Mouse (Mus musculus) hindbrain, embryonic 15.5 days (tissue): ENCODE results near the gene Gdf9. TPM values are rescaled to one million over a fixed set of nuclear protein-coding genes. Genes with fewer than 3 reads are reported as not detected.

ENCODE experiments used
- ATAC-seq: fragments of 200-750 bp; cut with Nextera tagmentation; 2 replicates; pipeline ENCODE4 v1.8.0; 2017; ENCODE audit warnings: low read depth, moderate number of reproducible peaks, moderate TSS enrichment; ENCODE audit not compliant: low FRiP score
- H3K27ac ChIP-seq: fragments of 300-500 bp; sonication (generic); replicated peaks from 2 replicates; pipeline ENCODE4 v1.5.1; 2015; ENCODE audit warnings: mild to moderate bottlenecking, inconsistent platforms
- H3K27me3 ChIP-seq: fragments of 300-500 bp; sonication (generic); 2 replicates; pipeline ENCODE4 v1.6.1; 2015; ENCODE audit warnings: control low read depth, inconsistent platforms
- H3K36me3 ChIP-seq: fragments of 300-500 bp; sonication (generic); 2 replicates; pipeline ENCODE4 v1.6.1; 2015; ENCODE audit warnings: control low read depth, inconsistent platforms
- H3K4me1 ChIP-seq: fragments of 300-500 bp; sonication (generic); replicated peaks from 2 replicates; pipeline ENCODE4 v1.6.1; 2015; ENCODE audit warnings: control low read depth, inconsistent platforms
- H3K4me2 ChIP-seq: fragments of 300-500 bp; sonication (generic); 2 replicates; pipeline ENCODE4 v1.6.1; 2015; ENCODE audit warnings: moderate library complexity, mild to moderate bottlenecking, inconsistent platforms
- H3K4me3 ChIP-seq: fragments of 300-500 bp; sonication (generic); 2 replicates; pipeline ENCODE4 v1.5.1; 2015; ENCODE audit warnings: mild to moderate bottlenecking, inconsistent platforms
- H3K9ac ChIP-seq: fragments of 300-500 bp; sonication (generic); 2 replicates; pipeline ENCODE4 v1.6.1; 2015; ENCODE audit warnings: inconsistent platforms
- H3K9me3 ChIP-seq: fragments of 300-500 bp; sonication (generic); 2 replicates; pipeline ENCODE4 v1.6.1; 2016; ENCODE audit warnings: control low read depth, inconsistent platforms
- WGBS: fragments of 180-500 bp; shearing (Covaris S2); methylation state at CpG from one replicate; pipeline ENCODE4 v1.1.7; 2015; 5-methylcytosine and 5-hydroxymethylcytosine counted together
- polyA plus RNA-seq: library from polyadenylated mRNA; unstranded; fragments of >200 nt; fragmentation: Nextera tagmentation; extraction: Ambion mirVana; gene quantifications from 2 replicates; pipeline ENCODE4 v1.2.1, GENCODE M21; 2015

The Gdf9 gene
- polyA plus RNA-seq, 1 experiment from 2014 or later: 3.2 TPM

DNA sequence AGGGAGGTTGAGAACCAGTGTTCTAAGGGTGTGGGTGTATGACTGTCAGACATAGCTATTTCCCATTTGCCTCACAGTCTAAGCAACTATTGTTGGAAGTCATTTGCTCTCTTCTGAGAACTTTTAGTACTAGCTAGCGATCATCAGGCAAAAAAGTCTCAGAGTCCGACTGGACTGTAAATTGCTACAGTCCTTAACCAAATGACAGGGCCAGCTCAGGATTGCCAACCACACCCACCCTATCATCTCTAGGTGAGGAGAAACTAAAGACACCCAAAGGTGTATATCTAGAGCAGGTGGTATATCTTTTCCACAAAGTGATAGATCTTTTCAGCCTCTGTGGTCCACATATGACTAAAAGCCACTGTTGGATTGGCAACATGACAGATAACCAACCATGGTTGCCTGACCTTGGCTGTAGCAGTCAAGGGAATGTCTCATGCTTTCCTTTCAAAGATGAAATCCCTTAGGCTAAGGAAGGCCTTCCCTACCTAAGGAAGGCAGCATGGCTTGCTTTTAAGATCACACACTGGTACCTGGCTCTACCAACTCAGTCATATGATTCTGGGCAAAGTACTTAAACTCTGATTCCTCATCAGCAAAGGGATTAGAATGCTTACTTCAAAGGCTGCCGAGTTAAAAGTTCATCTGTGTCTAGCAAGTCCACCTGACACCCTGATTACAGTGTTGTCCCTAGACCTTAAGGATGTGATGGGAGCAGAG is 2.7 kb upstream of the Gdf9 start:
- Histone ChIP-seq H3K4me2 (no peak overlapping the region), H3K4me1 (peaks cover 17% of the 10 kb centered on the region), H3K9ac (no peak overlapping the region), H3K36me3 (peaks cover 11% of the 10 kb centered on the region), H3K9me3 (no peaks in the 10 kb centered on the region), H3K27me3 (no peaks in the 10 kb centered on the region), H3K4me3 (no peak overlapping the region), H3K27ac (no peak overlapping the region)
- ATAC-seq: no peak
- WGBS: 94% methylated on average over 3 of the region's 3 CpGs

DNA sequence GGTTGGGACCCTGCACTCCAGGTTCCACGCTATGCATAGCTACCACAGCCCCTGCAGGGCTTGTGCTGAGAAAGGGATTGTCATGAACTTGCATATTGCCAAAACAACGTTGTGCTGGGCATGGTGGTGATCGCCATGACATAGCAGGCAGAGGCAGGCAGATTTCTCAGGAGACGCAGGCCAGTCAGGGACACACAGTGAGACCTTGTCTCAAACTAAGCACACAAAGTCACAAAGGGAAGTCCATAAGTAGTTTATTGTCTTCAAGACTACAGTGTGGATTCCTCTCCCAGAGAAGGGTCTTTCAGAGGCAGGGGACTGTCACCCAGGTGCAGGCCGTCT is 2.1 kb upstream of the Gdf9 start:
- Histone ChIP-seq H3K4me1 (peaks cover 17% of the 10 kb centered on the region), H3K27ac (no peak overlapping the region), H3K4me3 (no peak overlapping the region), H3K9ac (no peak overlapping the region), H3K27me3 (no peaks in the 10 kb centered on the region), H3K9me3 (no peaks in the 10 kb centered on the region), H3K36me3 (peaks cover 11% of the 10 kb centered on the region), H3K4me2 (no peak overlapping the region)
- ATAC-seq: no peak
- WGBS: 94% methylated on average over 5 of the region's 5 CpGs

DNA sequence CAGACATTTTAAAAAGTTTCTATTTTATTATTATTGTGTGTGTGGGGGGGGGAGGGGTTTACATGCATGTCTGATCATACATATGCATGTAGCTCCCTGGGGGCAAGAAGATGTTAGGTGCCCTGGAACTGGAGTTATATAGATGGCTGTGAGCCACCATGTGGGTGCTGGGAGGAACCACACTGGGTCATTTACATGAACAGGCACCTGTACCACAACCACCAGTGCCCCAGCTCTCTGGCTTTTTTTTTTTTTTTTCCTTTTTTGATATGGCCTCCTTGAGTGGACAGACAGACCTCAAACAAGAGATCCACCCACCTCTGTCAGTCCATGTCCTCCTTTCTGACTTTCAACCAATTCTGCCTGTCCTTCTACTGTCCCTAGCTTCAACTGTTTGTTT is 1.6 kb upstream of the Gdf9 start:
- Histone ChIP-seq H3K4me2 (peak overlapping the region; percentile 75), H3K9me3 (no peaks in the 10 kb centered on the region), H3K9ac (no peak overlapping the region), H3K27ac (no peak overlapping the region), H3K27me3 (no peaks in the 10 kb centered on the region), H3K4me1 (peaks cover 17% of the 10 kb centered on the region), H3K36me3 (peaks cover 11% of the 10 kb centered on the region), H3K4me3 (peak overlapping the region; percentile 83; the same call in 1 of the 2 replicates)
- ATAC-seq: no peak

DNA sequence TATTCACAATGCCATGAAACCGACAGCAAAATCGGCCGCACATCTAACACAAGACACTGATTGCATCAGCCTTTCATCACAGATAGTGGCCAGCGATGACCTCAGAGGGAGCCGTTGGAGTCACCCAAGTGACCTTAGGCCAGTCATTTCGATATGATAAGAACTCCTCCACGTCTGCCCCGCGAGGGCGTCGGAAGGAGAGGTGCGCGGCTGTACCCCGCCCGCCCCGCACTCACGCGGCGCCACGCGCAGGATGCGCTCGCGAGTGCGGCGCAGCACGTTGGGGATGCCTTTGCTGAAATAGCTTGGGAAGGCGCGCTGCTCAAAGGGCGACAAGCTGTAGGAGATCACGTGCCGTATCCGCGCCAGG is 538 bp upstream of the Gdf9 start:
- H3K9ac ChIP-seq: peak overlapping the region; percentile 74
- H3K9me3 ChIP-seq: no peaks in the 10 kb centered on the region
- peak; percentile 70 for ATAC-seq
- peak overlapping the region; percentile 83 for H3K4me3 ChIP-seq
- H3K36me3 ChIP-seq: peaks cover 11% of the 10 kb centered on the region
- peaks cover 17% of the 10 kb centered on the region for H3K4me1 ChIP-seq
- peak overlapping the region; percentile 86 for H3K27ac ChIP-seq
- under 1% methylated on average over 34 of the region's 34 CpGs for WGBS
- H3K27me3 ChIP-seq: no peaks in the 10 kb centered on the region
- peak overlapping the region; percentile 75 for H3K4me2 ChIP-seq

DNA sequence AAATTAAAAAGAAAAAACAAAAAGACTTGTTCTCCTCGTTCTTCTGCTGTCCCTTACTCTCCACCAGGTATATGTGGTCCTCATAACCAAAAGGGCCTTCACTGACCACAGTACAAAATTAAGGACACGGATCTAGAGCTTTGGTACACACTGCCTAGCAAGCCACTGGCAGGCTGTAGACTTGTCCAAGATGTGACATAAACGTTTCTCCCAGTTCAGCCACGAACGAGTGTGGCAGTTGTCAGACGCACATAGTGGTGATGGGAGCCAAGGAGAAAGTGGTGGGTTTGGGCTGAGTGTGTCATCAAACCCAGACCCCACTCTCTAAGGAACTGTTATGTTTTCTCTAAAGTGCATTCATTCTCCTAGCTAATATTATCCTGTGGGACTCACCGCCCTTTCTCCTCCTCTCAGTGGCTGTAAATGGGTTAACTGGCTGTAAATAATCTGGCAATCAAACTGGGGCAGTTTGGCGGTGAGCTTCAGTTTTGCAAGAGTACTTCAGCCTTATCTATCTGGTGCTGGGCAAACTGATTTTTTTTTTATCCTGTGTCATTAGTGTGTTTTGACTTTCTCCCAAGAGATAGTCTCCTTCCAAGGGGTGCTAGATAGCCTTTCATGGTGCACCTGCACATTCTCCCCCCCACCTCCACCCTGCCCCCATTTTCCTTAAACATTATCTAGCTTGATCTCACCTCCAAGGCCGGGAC is 679 bp downstream of the Gdf9 start:
- peak overlapping the region; percentile 83 for H3K4me3 ChIP-seq
- 16% methylated on average over 9 of the region's 9 CpGs for WGBS
- peak overlapping the region; percentile 60 for H3K4me2 ChIP-seq
- peaks cover 17% of the 10 kb centered on the region for H3K4me1 ChIP-seq
- H3K36me3 ChIP-seq: peaks cover 11% of the 10 kb centered on the region
- H3K9me3 ChIP-seq: no peaks in the 10 kb centered on the region
- H3K27me3 ChIP-seq: no peaks in the 10 kb centered on the region
- ATAC-seq: peak; percentile 53
- peak overlapping the region; percentile 80 for H3K27ac ChIP-seq
- peak overlapping the region; percentile 41 for H3K9ac ChIP-seq

DNA sequence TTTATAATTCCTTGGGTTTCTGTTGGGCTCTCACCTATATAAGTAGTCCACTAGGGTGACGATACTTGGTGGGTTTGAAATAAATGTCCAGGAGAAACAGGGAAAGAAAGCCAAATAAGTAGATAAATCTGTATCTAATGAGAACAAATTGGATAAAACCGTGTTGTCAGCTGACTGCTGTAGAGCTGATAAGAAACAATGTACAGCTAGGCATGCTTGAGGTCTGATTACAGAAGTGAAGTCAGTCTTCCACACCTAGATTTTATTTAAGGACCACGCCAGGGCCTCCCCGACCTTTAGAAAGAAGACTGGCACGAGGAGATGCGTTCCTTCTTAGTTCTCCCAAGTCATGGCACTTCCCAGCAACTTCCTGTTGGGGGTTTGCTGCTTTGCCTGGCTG is 2.2 kb downstream of the Gdf9 start:
- H3K27ac ChIP-seq: no peak overlapping the region

DNA sequence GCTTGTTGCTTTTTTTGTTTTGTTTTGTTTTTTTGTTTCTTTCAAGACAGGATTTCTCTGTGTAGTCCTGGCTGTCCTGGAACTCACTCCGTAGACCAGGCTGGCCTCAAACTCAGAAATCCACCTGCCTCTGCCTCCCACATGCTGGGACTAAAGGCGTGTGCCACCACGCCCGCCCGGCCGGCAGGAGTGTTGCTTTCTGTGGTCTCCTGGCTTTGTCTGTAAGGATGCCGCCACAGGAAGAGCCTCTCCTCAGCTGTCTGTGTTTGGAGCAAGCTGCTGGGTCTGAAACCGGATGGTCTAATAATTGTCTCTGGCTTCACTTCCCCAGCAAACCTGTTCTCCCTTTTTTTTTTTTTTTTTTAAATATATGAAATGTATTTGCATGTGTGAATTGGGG is 4.7 kb downstream of the Gdf9 start:
- Histone ChIP-seq H3K27me3 (no peaks in the 10 kb centered on the region), H3K4me2 (no peak overlapping the region), H3K4me3 (no peak overlapping the region), H3K4me1 (peaks cover 5% of the 10 kb centered on the region; the same call in 1 of the 2 replicates), H3K27ac (no peak overlapping the region), H3K36me3 (no peaks in the 10 kb centered on the region), H3K9ac (no peak overlapping the region), H3K9me3 (no peaks in the 10 kb centered on the region)
- 88% methylated on average over 8 of the region's 8 CpGs for WGBS
- no peak for ATAC-seq

More for the DNA sequence above, 2.2 kb downstream of the Gdf9 start:
- H3K27me3 ChIP-seq: no peaks in the 10 kb centered on the region
- no peak for ATAC-seq
- H3K4me3 ChIP-seq: no peak overlapping the region
- H3K4me1 ChIP-seq: peaks cover 17% of the 10 kb centered on the region
- no peak overlapping the region for H3K9ac ChIP-seq
- H3K4me2 ChIP-seq: no peak overlapping the region
- no peaks in the 10 kb centered on the region for H3K9me3 ChIP-seq
- WGBS: 65% methylated on average over 6 of the region's 6 CpGs
- peaks cover 9% of the 10 kb centered on the region for H3K36me3 ChIP-seq

DNA sequence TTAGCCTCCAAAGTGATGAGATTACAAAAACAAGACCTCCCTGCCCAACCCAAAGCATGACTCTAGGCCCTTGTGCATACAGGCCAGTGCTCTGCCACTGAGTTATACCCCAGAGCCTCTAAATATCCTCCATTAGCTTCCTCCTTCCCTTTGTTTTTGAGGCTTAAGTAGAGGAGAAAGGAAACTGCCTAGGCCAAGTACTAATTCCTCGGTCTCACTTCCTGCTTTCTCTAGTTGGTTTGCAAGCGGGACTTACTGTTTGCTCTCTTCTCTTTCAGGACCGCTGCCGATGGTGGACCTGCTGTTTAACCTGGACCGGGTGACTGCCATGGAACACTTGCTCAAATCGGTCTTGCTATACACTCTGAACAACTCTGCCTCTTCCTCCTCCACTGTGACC is 5.5 kb downstream of the Gdf9 start:
- no peak overlapping the region for H3K27ac ChIP-seq
- WGBS: 86% methylated on average over 6 of the region's 6 CpGs

DNA sequence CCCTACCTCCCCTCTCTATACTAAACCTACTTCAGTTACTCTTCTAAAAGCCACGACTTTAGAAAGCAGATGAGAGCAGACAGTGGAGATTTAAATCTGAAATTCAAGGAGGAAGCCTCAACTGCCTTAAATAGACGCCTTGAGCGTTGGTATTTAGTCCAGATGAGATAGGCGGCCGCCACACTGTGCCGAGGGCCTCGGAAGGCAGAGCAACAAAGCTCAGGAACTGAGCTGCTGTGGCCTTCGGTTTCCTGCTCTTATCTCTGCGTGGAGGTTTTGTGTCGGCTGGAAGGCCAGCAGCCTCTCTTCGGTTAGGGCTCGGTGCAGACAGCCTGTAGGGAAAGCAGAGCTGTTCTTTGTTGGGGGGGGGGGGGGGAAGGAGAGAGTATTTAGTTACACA is 11.1 kb downstream of the Gdf9 start:
- ATAC-seq: no peak
- Histone ChIP-seq H3K4me2 (no peak overlapping the region), H3K4me3 (no peak overlapping the region), H3K4me1 (no peaks in the 10 kb centered on the region), H3K27me3 (no peaks in the 10 kb centered on the region), H3K27ac (no peak overlapping the region), H3K9ac (no peak overlapping the region), H3K9me3 (no peaks in the 10 kb centered on the region), H3K36me3 (no peaks in the 10 kb centered on the region)
- WGBS: 59% methylated on average over 12 of the region's 12 CpGs

More for the DNA sequence above, 5.5 kb downstream of the Gdf9 start:
- Histone ChIP-seq H3K36me3 (no peaks in the 10 kb centered on the region), H3K4me1 (peaks cover 5% of the 10 kb centered on the region; the same call in 1 of the 2 replicates), H3K4me2 (no peak overlapping the region), H3K9me3 (no peaks in the 10 kb centered on the region), H3K9ac (no peak overlapping the region), H3K27me3 (no peaks in the 10 kb centered on the region), H3K4me3 (no peak overlapping the region)
- ATAC-seq: no peak

DNA sequence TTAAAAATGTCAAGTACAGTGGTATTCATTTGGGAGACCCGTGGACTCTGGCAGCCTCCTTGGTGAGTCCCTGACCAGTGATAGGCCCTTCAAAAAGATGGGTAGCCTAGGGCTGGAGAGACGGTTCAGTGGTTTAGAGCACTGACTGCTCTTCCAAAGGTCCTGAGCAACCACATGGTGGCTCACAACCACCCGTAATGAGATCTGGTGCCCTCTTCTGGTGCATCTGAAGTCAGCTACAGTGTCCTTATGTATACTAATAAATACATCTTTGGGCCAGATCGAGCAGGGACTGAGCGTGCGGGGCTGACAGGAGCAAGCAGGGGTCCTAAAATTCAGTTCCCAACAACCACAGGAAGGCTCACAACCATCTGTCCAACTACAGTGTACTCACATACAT is 13.0 kb downstream of the Gdf9 start:
- Histone ChIP-seq H3K36me3 (no peaks in the 10 kb centered on the region), H3K9me3 (no peaks in the 10 kb centered on the region), H3K9ac (no peak overlapping the region), H3K27me3 (no peaks in the 10 kb centered on the region), H3K4me1 (no peaks in the 10 kb centered on the region), H3K4me2 (no peak overlapping the region), H3K27ac (no peak overlapping the region), H3K4me3 (no peak overlapping the region)
- no peak for ATAC-seq
- 37% methylated on average over 6 of the region's 6 CpGs for WGBS

DNA sequence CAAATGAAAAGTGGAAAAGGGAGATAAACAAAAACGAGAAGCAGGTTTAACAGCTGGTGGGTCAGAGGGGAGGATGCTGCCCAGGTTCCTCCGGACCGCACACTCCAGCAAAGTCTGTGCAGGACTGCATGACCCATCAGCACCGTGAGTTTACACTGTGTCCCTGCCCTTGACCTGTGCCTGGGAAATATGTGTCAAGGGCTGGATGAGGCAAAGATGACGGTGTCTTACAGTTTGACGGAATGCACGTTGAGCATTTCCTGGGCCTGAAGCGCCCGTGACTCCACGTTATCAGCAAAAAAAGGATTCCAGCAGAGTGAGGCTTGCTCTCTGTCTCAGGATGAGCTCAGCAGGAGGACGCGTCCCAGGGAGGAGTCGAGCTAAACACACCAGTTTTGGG is 14.7 kb downstream of the Gdf9 start:
- no peaks in the 10 kb centered on the region for H3K9me3 ChIP-seq
- WGBS: 62% methylated on average over 13 of the region's 13 CpGs
- no peak overlapping the region for H3K4me3 ChIP-seq
- no peaks in the 10 kb centered on the region for H3K36me3 ChIP-seq
- H3K4me2 ChIP-seq: no peak overlapping the region
- H3K9ac ChIP-seq: no peak overlapping the region
- H3K27me3 ChIP-seq: no peaks in the 10 kb centered on the region
- no peak for ATAC-seq
- no peaks in the 10 kb centered on the region for H3K4me1 ChIP-seq
- no peak overlapping the region for H3K27ac ChIP-seq

DNA sequence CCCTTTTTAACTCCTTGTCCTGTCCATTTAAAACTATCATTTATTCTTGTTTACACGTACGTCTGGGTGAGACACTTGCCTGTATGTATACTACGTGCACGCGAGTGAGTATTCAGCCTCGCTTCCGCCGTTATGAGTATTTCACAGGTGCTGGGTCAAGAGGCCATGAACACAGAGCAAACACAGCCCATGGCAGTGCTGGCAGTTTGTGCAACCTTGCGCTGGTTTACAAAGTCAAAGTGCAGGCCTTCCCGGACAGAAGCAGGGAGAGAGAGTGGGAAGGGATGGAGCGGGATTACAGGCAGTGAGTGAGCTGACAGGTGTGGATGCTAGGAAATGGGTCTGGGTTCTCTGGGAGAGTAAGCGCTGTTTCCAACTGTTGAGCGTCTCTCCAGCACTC is 15.4 kb downstream of the Gdf9 start:
- H3K4me3 ChIP-seq: no peak overlapping the region
- no peak overlapping the region for H3K4me2 ChIP-seq
- H3K9ac ChIP-seq: no peak overlapping the region
- no peaks in the 10 kb centered on the region for H3K36me3 ChIP-seq
- WGBS: 90% methylated on average over 13 of the region's 13 CpGs
- H3K27me3 ChIP-seq: no peaks in the 10 kb centered on the region
- H3K9me3 ChIP-seq: no peaks in the 10 kb centered on the region
- H3K4me1 ChIP-seq: no peaks in the 10 kb centered on the region
- H3K27ac ChIP-seq: no peak overlapping the region
- ATAC-seq: no peak
